Mouse (Mus musculus): Measurements from ENCODE around the gene Prg4.

DNA sequence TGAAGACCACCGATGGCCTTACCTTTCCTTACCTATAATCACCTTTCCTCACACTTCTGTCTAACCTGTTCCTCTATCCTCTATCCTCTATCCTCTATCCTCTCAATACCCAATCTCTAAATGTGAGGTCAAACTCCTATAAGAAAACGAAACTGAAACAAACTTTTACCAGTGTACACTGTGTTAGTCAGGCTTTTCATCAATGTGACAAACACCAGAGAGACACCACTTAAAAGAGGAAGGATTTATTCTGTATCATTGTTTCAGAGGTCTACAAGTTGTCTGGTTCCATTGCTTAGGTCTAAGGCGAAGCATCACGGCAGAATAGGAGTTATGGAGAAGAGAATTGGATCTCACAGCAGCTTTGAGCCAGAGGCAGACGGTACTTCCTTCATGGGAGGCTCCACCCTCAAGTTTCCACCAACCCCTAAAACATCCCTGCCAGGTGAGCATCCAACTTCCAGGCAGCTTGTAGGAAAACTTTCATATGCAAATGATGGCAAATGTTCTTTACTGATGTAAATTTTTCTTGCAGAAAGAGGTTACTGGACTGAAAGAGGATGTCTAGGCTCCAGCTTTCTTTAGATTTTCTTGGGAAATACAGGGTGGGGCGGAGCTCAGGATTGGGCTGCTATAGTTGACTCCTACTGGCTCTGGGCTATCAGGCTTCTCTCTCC lies 30.8 kb upstream of the Prg4 start:
- TF ChIP-seq CTCF (IDR thresholded peaks at IDR 0.05; ENCODE audit: extremely low read depth, insufficient read depth, insufficient read length, insufficient replicate concordance) (no peak), POLR2A (IDR thresholded peaks at IDR 0.05; ENCODE audit: low read depth, low read length) (no peak)
